Mouse (Mus musculus) CH12.LX (cell line): ENCODE measurements around the gene A730061H03Rik.

ENCODE experiments used
- BHLHE40 ChIP-seq: IDR thresholded peaks from 2 replicates; pipeline ENCODE4 v1.6.1; 2011; ENCODE audit warnings: mild to moderate bottlenecking, low read depth, low read length, improper control_type of control experiment
- CHD1 ChIP-seq: IDR thresholded peaks from 2 replicates; pipeline ENCODE4 v1.6.1; 2012; ENCODE audit warnings: low read depth, low read length, improper control_type of control experiment, inconsistent platforms
- CTCF ChIP-seq, 2 experiments: IDR thresholded peaks in 1 of 2; conservative IDR thresholded peaks in 1 of 2; 2 replicates each; pipeline ENCODE4 v1.5.1; 2011 to 2012; ENCODE audit warnings: low read depth in 2 of 2, low read length in 2 of 2, improper control_type of control experiment in 1 of 2, inconsistent platforms in 1 of 2, mild to moderate bottlenecking in 1 of 2, moderate library complexity in 1 of 2
- E2F4 ChIP-seq: IDR thresholded peaks from 2 replicates; pipeline ENCODE4 v1.6.1; 2011; ENCODE audit warnings: low read depth, low read length, improper control_type of control experiment; ENCODE audit not compliant: insufficient replicate concordance
- JUN ChIP-seq: IDR thresholded peaks from 2 replicates; pipeline ENCODE4 v1.6.1; 2011; ENCODE audit warnings: low read depth, mild to moderate bottlenecking, low read length, improper control_type of control experiment, moderate library complexity; ENCODE audit not compliant: insufficient read depth
- NRF1 ChIP-seq: IDR thresholded peaks from 2 replicates; pipeline ENCODE4 v1.6.1; 2014; ENCODE audit warnings: low read depth, mild to moderate bottlenecking, inconsistent platforms, low read length, improper control_type of control experiment, moderate library complexity
- POLR2A ChIP-seq: IDR thresholded peaks from 2 replicates; pipeline ENCODE4 v1.6.1; 2011; ENCODE audit warnings: low read depth, mild to moderate bottlenecking, improper control_type of control experiment, low read length
- POLR2AphosphoS2 ChIP-seq: IDR thresholded peaks from 2 replicates; pipeline ENCODE4 v1.6.1; 2011; ENCODE audit warnings: low read depth, low read length, improper control_type of control experiment
- RAD21 ChIP-seq: IDR thresholded peaks from 2 replicates; pipeline ENCODE4 v1.6.1; 2011; ENCODE audit warnings: low read depth, mild to moderate bottlenecking, low read length, improper control_type of control experiment, moderate library complexity
- TCF12 ChIP-seq: IDR thresholded peaks from 2 replicates; pipeline ENCODE4 v1.6.1; 2014; ENCODE audit warnings: low read depth, mild to moderate bottlenecking, inconsistent platforms, low read length, improper control_type of control experiment
- USF1 ChIP-seq: IDR thresholded peaks from 2 replicates; pipeline ENCODE4 v1.6.1; 2014; ENCODE audit warnings: low read depth, mild to moderate bottlenecking, inconsistent platforms, low read length, improper control_type of control experiment
- ZNF384 ChIP-seq: IDR thresholded peaks from 2 replicates; pipeline ENCODE4 v1.6.1; 2012; ENCODE audit warnings: low read depth, low read length, improper control_type of control experiment, inconsistent platforms

DNA sequence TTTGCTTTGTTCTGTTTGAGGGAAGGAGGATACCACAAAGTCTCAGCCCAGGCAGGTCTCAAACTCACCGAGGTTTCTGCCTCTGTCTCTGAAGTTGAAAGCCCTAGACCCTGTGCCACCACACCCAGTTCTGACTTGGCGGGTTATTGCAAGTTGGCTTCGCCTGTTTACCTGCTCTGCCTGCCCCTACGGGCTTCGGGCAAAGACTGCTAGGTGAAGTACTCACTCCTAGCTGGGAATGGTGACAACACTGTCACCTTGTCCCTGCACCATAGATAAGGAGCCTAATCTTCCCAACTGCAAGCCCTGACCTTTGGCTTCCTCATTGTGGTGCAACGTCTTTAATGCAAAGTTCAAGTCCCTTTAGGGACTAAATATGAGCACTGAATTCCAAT, 25.4 kb upstream of the A730061H03Rik start:
- no peak for TF ChIP-seq CTCF (conservative IDR thresholded peaks at IDR 0.05 in 1 of 2, IDR thresholded peaks at IDR 0.05 in 1 of 2; ENCODE audit: low read depth in 2 of 2, low read length in 2 of 2)
- no peak for TF ChIP-seq TCF12
- no peak for TF ChIP-seq NRF1
- no peak for TF ChIP-seq POLR2AphosphoS2
- no peak for TF ChIP-seq USF1
- TF ChIP-seq RAD21, result no peak
- TF ChIP-seq BHLHE40, result no peak
- no peak for TF ChIP-seq POLR2A
- no peak for TF ChIP-seq E2F4
- no peak for TF ChIP-seq JUN
- TF ChIP-seq CHD1, result no peak
- TF ChIP-seq ZNF384, result no peak
